Comparison of ENCODE assay signal across 8 mouse cellular contexts in genomic region chr6:86851561-86851960, GRCm38 (mm10). TPM values are rescaled to one million over a fixed set of nuclear protein-coding genes. Genes with fewer than 3 reads are reported as not detected.
DNase-seq lines count a peak whose midpoint lies in the region; ATAC-seq lines count a peak whose summit lies in the region.

No protein-coding gene starts in this region.

- H3K27me3 ChIP-seq in neural tube, embryonic 11.5 days (ENCODE audit: control insufficient read depth, insufficient read depth, low read length) = no peaks in the 10 kb centered on the region
- no peaks in the 10 kb centered on the region for H3K27me3 ChIP-seq in forebrain, embryonic 13.5 days
- H3K27me3 ChIP-seq in limb, embryonic 12.5 days = no peaks in the 10 kb centered on the region
- no peaks in the 10 kb centered on the region for H3K27me3 ChIP-seq in stomach, embryonic 14.5 days (ENCODE audit: control insufficient read depth, insufficient read depth, low read length)

- no peak for DNase-seq in neural tube, embryonic 11.5 days (ENCODE audit: low spot score)
- no peak for DNase-seq in neural tube, embryonic 10.5 days (ENCODE audit: extremely low spot score, low spot score)
- DNase-seq in cerebellum, adult 9-10 months = no peak
- no peak for DNase-seq in cerebellum, adult 18-20 months
- no peak for DNase-seq in embryo, embryonic 10 days (ENCODE audit: low spot score)

- H3K4me2 ChIP-seq in neural tube, embryonic 11.5 days (ENCODE audit: low read depth) = peak overlapping the region; percentile 38
- peak overlapping the region; percentile 91 for H3K4me2 ChIP-seq in forebrain, embryonic 13.5 days
- peak overlapping the region; percentile 87 for H3K4me2 ChIP-seq in limb, embryonic 12.5 days
- H3K4me2 ChIP-seq in stomach, embryonic 14.5 days (replicated peaks; ENCODE audit: low read depth, low read length) = peak overlapping the region; percentile 91; the same call in 1 of the 2 replicates

- no peaks in the 10 kb centered on the region for H3K9me3 ChIP-seq in neural tube, embryonic 11.5 days (ENCODE audit: control insufficient read depth, low read length)
- H3K9me3 ChIP-seq in forebrain, embryonic 13.5 days (replicated peaks) = no peaks in the 10 kb centered on the region
- H3K9me3 ChIP-seq in limb, embryonic 12.5 days = no peaks in the 10 kb centered on the region
- no peaks in the 10 kb centered on the region for H3K9me3 ChIP-seq in stomach, embryonic 14.5 days (ENCODE audit: control insufficient read depth, low read depth, low read length)

- no peak overlapping the region for H3K27ac ChIP-seq in neural tube, embryonic 11.5 days (ENCODE audit: low read depth, low read length)
- H3K27ac ChIP-seq in forebrain, embryonic 13.5 days = no peak overlapping the region
- no peak overlapping the region for H3K27ac ChIP-seq in limb, embryonic 12.5 days
- H3K27ac ChIP-seq in stomach, embryonic 14.5 days (ENCODE audit: low read length) = no peak overlapping the region; the same call in 1 of the 2 replicates

- H3K4me1 ChIP-seq in neural tube, embryonic 11.5 days (ENCODE audit: control insufficient read depth, insufficient read depth, low read length) = peaks cover 23% of the 10 kb centered on the region
- H3K4me1 ChIP-seq in forebrain, embryonic 13.5 days = peaks cover 46% of the 10 kb centered on the region
- peaks cover 30% of the 10 kb centered on the region for H3K4me1 ChIP-seq in limb, embryonic 12.5 days (replicated peaks)
- peaks cover 36% of the 10 kb centered on the region for H3K4me1 ChIP-seq in stomach, embryonic 14.5 days (ENCODE audit: control insufficient read depth, insufficient read depth, low read length)

- no peak for ATAC-seq in neural tube, embryonic 11.5 days (ENCODE audit: insufficient read depth, low FRiP score, low TSS enrichment)
- ATAC-seq in forebrain, embryonic 13.5 days = no peak
- ATAC-seq in limb, embryonic 12.5 days (ENCODE audit: insufficient number of reproducible peaks, insufficient read depth, low FRiP score, low TSS enrichment, low read depth) = no peak
- ATAC-seq in stomach, embryonic 14.5 days (ENCODE audit: insufficient number of reproducible peaks, insufficient read depth, low FRiP score, low read depth) = no peak

- 36% methylated on average over 1 of the region's 1 CpGs for WGBS in neural tube, embryonic 11.5 days
- WGBS in forebrain, embryonic 13.5 days = 9% methylated on average over 1 of the region's 1 CpGs
- WGBS in limb, embryonic 12.5 days = 36% methylated on average over 1 of the region's 1 CpGs
- 4% methylated on average over 1 of the region's 1 CpGs for WGBS in stomach, embryonic 14.5 days

- peak overlapping the region; percentile 16; the same call in 1 of the 2 replicates for H3K9ac ChIP-seq in neural tube, embryonic 11.5 days (ENCODE audit: low read length)
- H3K9ac ChIP-seq in forebrain, embryonic 13.5 days = peak overlapping the region; percentile 89
- H3K9ac ChIP-seq in limb, embryonic 12.5 days (replicated peaks) = peak overlapping the region; percentile 87
- H3K9ac ChIP-seq in stomach, embryonic 14.5 days (replicated peaks; ENCODE audit: low read depth, low read length) = 0 out of 2 replicates have a peak overlapping the region, but pooled peaks have one; percentile 3

- H3K4me3 ChIP-seq in neural tube, embryonic 11.5 days (ENCODE audit: low read depth, low read length) = 0 out of 2 replicates have a peak overlapping the region, but pooled peaks have one; percentile 1
- H3K4me3 ChIP-seq in forebrain, embryonic 13.5 days = peak overlapping the region; percentile 77
- H3K4me3 ChIP-seq in limb, embryonic 12.5 days (replicated peaks) = peak overlapping the region; percentile 87
- peak overlapping the region; percentile 86; the same call in 1 of the 2 replicates for H3K4me3 ChIP-seq in stomach, embryonic 14.5 days (ENCODE audit: low read depth, low read length)

- H3K36me3 ChIP-seq in neural tube, embryonic 11.5 days (ENCODE audit: control insufficient read depth, insufficient read depth, low read length) = no peaks in the 10 kb centered on the region; the same call in 1 of the 2 replicates
- H3K36me3 ChIP-seq in forebrain, embryonic 13.5 days (ENCODE audit: poor library complexity, severe bottlenecking) = peaks cover 17% of the 10 kb centered on the region
- H3K36me3 ChIP-seq in limb, embryonic 12.5 days = peaks cover 21% of the 10 kb centered on the region
- H3K36me3 ChIP-seq in stomach, embryonic 14.5 days (ENCODE audit: control insufficient read depth, insufficient read depth, low read length) = no peaks in the 10 kb centered on the region

RNA-seq across cellular contexts. Expression of gene Aak1, which starts 2.2 kb away (rescaled TPM):
- 23.8 and 27.1 TPM in 2 replicates for polyA plus RNA-seq in neural tube, embryonic 11.5 days (2014; fragmentation: Nextera tagmentation; extraction: Ambion mirVana)
- 21.3 and 24.3 TPM in 2 replicates for polyA plus RNA-seq in forebrain, embryonic 13.5 days (2015; fragmentation: Nextera tagmentation; extraction: Ambion mirVana)
- polyA plus RNA-seq in limb, embryonic 12.5 days (2016; fragmentation: Nextera tagmentation; extraction: Ambion mirVana) = 15.6 and 18.8 TPM in 2 replicates
- polyA plus RNA-seq in stomach, embryonic 14.5 days (2014; fragmentation: Nextera tagmentation; extraction: Ambion mirVana) = 21.3 and 28.6 TPM in 2 replicates

RNA-seq across cellular contexts. Expression of gene Anxa4, which starts 58.2 kb away (rescaled TPM):
- polyA plus RNA-seq in neural tube, embryonic 11.5 days (2014; fragmentation: Nextera tagmentation; extraction: Ambion mirVana) = 6.2 and 6.9 TPM in 2 replicates
- polyA plus RNA-seq in forebrain, embryonic 13.5 days (2015; fragmentation: Nextera tagmentation; extraction: Ambion mirVana) = 2.9 and 3.2 TPM in 2 replicates
- polyA plus RNA-seq in limb, embryonic 12.5 days (2016; fragmentation: Nextera tagmentation; extraction: Ambion mirVana) = 17.9 and 18.6 TPM in 2 replicates
- polyA plus RNA-seq in stomach, embryonic 14.5 days (2014; fragmentation: Nextera tagmentation; extraction: Ambion mirVana) = 79.7 and 93.9 TPM in 2 replicates

Comparison
In these comparisons a context has a peak if more than half of its experiments do, and no peak if none do; other contexts are left out.
1. H3K4me2 ChIP-seq: peak in every context shown above with its lines; median percentile 91 in forebrain, embryonic 13.5 days; 91 in stomach, embryonic 14.5 days; 87 in limb, embryonic 12.5 days; 38 in neural tube, embryonic 11.5 days.
2. H3K4me3 ChIP-seq: peak in every context shown above with its lines; median percentile 87 in limb, embryonic 12.5 days; 86 in stomach, embryonic 14.5 days; 77 in forebrain, embryonic 13.5 days; 1 in neural tube, embryonic 11.5 days.
3. H3K9ac ChIP-seq: peak in every context shown above with its lines; median percentile 89 in forebrain, embryonic 13.5 days; 87 in limb, embryonic 12.5 days; 16 in neural tube, embryonic 11.5 days; 3 in stomach, embryonic 14.5 days.